Mouse (Mus musculus) MEL (cell line): Measurements from ENCODE around the gene Sh2b2. TPM values are rescaled to one million over a fixed set of nuclear protein-coding genes. Genes with fewer than 3 reads are reported as not detected.
A peak's percentile ranks its signal among the peaks of the same experiment; 100 is the strongest.

Experiments used
- DNase-seq: peaks from one replicate; pipeline ENCODE4 v3.0.0; 2011; ENCODE audit warnings: low read depth, low spot score
- H3K27ac ChIP-seq: 2 replicates; pipeline ENCODE4 v1.5.1; 2012; ENCODE audit warnings: low read depth, mild to moderate bottlenecking, control low read depth, low read length, moderate library complexity; ENCODE audit not compliant: control insufficient read depth
- H3K27me3 ChIP-seq, 2 experiments: fragments of 150-350 bp in 1 of 2; sonication (generic) in 1 of 2; 2 replicates each; pipeline ENCODE4 v1.6.1; 2012; ENCODE audit warnings: low read length in 2 of 2, mild to moderate bottlenecking in 2 of 2, improper control_type of control experiment in 1 of 2, moderate library complexity in 1 of 2; ENCODE audit not compliant: insufficient read depth in 2 of 2, control insufficient read depth in 1 of 2
- H3K36me3 ChIP-seq, 2 experiments: 2 replicates each; pipeline ENCODE4 v1.6.1; 2012 to 2014; ENCODE audit warnings: low read length in 2 of 2, improper control_type of control experiment in 1 of 2, inconsistent platforms in 1 of 2, mild to moderate bottlenecking in 1 of 2; ENCODE audit not compliant: insufficient read depth in 2 of 2, control insufficient read depth in 1 of 2
- H3K4me1 ChIP-seq, 2 experiments: fragments of 150-350 bp in 1 of 2; sonication (generic) in 1 of 2; 2 replicates each; pipeline ENCODE4 v1.6.1; 2012; ENCODE audit warnings: low read length in 2 of 2, improper control_type of control experiment in 1 of 2, mild to moderate bottlenecking in 1 of 2; ENCODE audit not compliant: insufficient read depth in 2 of 2, control insufficient read depth in 1 of 2
- H3K4me3 ChIP-seq, 2 experiments: fragments of 150-350 bp in 1 of 2; sonication (generic) in 1 of 2; 2 replicates each; pipeline ENCODE4 v1.5.1; 2012; ENCODE audit warnings: low read depth in 2 of 2, low read length in 2 of 2, mild to moderate bottlenecking in 2 of 2, moderate library complexity in 2 of 2, control low read depth in 1 of 2, improper control_type of control experiment in 1 of 2; ENCODE audit not compliant: control insufficient read depth in 1 of 2, insufficient read depth in 1 of 2
- H3K79me2 ChIP-seq: 2 replicates; pipeline ENCODE4 v1.6.1; 2012; ENCODE audit warnings: mild to moderate bottlenecking, low read length, moderate library complexity; ENCODE audit not compliant: control insufficient read depth, poor library complexity, insufficient read depth
- H3K9ac ChIP-seq: 2 replicates; pipeline ENCODE4 v1.6.1; 2012; ENCODE audit warnings: low read depth, mild to moderate bottlenecking, control low read depth, low read length, moderate library complexity; ENCODE audit not compliant: control insufficient read depth, poor library complexity, severe bottlenecking
- H3K9me3 ChIP-seq: fragments of 150-350 bp; sonication (generic); replicated peaks from 2 replicates; pipeline ENCODE4 v1.6.1; 2012; ENCODE audit warnings: mild to moderate bottlenecking, low read length, improper control_type of control experiment, moderate library complexity; ENCODE audit not compliant: insufficient read depth
- BHLHE40 ChIP-seq: IDR thresholded peaks from 2 replicates; pipeline ENCODE4 v1.6.1; 2012; ENCODE audit warnings: low read depth, mild to moderate bottlenecking, inconsistent platforms, low read length, improper control_type of control experiment, borderline replicate concordance
- CHD2 ChIP-seq: IDR thresholded peaks from 2 replicates; pipeline ENCODE4 v1.6.1; 2011; ENCODE audit warnings: low read length, improper control_type of control experiment
- CTCF ChIP-seq, 3 experiments: IDR thresholded peaks in 2 of 3; conservative IDR thresholded peaks in 1 of 3; 2 replicates each; pipeline ENCODE4 v1.5.1; 2011 to 2012; ENCODE audit warnings: low read length in 3 of 3, low read depth in 2 of 3, mild to moderate bottlenecking in 2 of 3, improper control_type of control experiment in 1 of 3, inconsistent platforms in 1 of 3, mixed read lengths in 1 of 3, moderate library complexity in 1 of 3; ENCODE audit not compliant: control insufficient read depth in 1 of 3, insufficient read depth in 1 of 3, poor library complexity in 1 of 3, severe bottlenecking in 1 of 3
- ELF1 ChIP-seq: IDR thresholded peaks from 2 replicates; pipeline ENCODE4 v1.6.1; 2014; ENCODE audit warnings: low read depth, mild to moderate bottlenecking, inconsistent platforms, low read length, improper control_type of control experiment, moderate library complexity
- EP300 ChIP-seq, 2 experiments: IDR thresholded peaks; 2 replicates each; pipeline ENCODE4 v1.6.1; 2011; ENCODE audit warnings: improper control_type of control experiment in 2 of 2, low read length in 2 of 2, low read depth in 1 of 2, mild to moderate bottlenecking in 1 of 2
- ETS1 ChIP-seq: IDR thresholded peaks from 2 replicates; pipeline ENCODE4 v1.6.1; 2012; ENCODE audit warnings: low read depth, mild to moderate bottlenecking, inconsistent platforms, low read length, improper control_type of control experiment, moderate library complexity
- GABPA ChIP-seq: IDR thresholded peaks from 2 replicates; pipeline ENCODE4 v1.6.1; 2012; ENCODE audit warnings: low read depth, mild to moderate bottlenecking, inconsistent platforms, low read length, improper control_type of control experiment, moderate library complexity
- GATA1 ChIP-seq: IDR thresholded peaks from 2 replicates; pipeline ENCODE4 v1.6.1; 2011; ENCODE audit warnings: low read depth, low read length, improper control_type of control experiment
- MAFK ChIP-seq: IDR thresholded peaks from 2 replicates; pipeline ENCODE4 v1.6.1; 2011; ENCODE audit warnings: low read depth, mild to moderate bottlenecking, low read length, improper control_type of control experiment, borderline replicate concordance
- MAX ChIP-seq: IDR thresholded peaks from 2 replicates; pipeline ENCODE4 v1.6.1; 2011; ENCODE audit warnings: low read length, improper control_type of control experiment
- MAZ ChIP-seq: IDR thresholded peaks from 2 replicates; pipeline ENCODE4 v1.6.1; 2012; ENCODE audit warnings: low read depth, mild to moderate bottlenecking, inconsistent platforms, low read length, improper control_type of control experiment
- MEF2A ChIP-seq: IDR thresholded peaks from 2 replicates; pipeline ENCODE4 v1.6.1; 2014; ENCODE audit warnings: low read depth, mild to moderate bottlenecking, inconsistent platforms, low read length, improper control_type of control experiment; ENCODE audit not compliant: poor library complexity, insufficient replicate concordance, severe bottlenecking; ENCODE audit errors: extremely low read depth
- MXI1 ChIP-seq: IDR thresholded peaks from 2 replicates; pipeline ENCODE4 v1.6.1; 2011; ENCODE audit warnings: mild to moderate bottlenecking, low read depth, low read length, improper control_type of control experiment
- MYC ChIP-seq: IDR thresholded peaks from 2 replicates; pipeline ENCODE4 v1.6.1; 2011; ENCODE audit warnings: low read depth, mild to moderate bottlenecking, low read length, improper control_type of control experiment, moderate library complexity
- NRF1 ChIP-seq: IDR thresholded peaks from 2 replicates; pipeline ENCODE4 v1.6.1; 2014; ENCODE audit warnings: low read depth, mild to moderate bottlenecking, inconsistent platforms, low read length, improper control_type of control experiment, moderate library complexity; ENCODE audit not compliant: poor library complexity, insufficient read depth, severe bottlenecking
- POLR2AphosphoS2 ChIP-seq: IDR thresholded peaks from 2 replicates; pipeline ENCODE4 v1.6.1; 2011; ENCODE audit warnings: low read length, improper control_type of control experiment
- POLR2AphosphoS5 ChIP-seq: IDR thresholded peaks from 2 replicates; pipeline ENCODE4 v1.6.1; 2012; ENCODE audit warnings: low read depth, borderline replicate concordance, mild to moderate bottlenecking, inconsistent platforms, low read length, moderate library complexity, mixed read lengths
- RAD21 ChIP-seq: IDR thresholded peaks from 2 replicates; pipeline ENCODE4 v1.6.1; 2011; ENCODE audit warnings: mild to moderate bottlenecking, low read depth, low read length, improper control_type of control experiment
- RCOR1 ChIP-seq: IDR thresholded peaks from 2 replicates; pipeline ENCODE4 v1.6.1; 2012; ENCODE audit warnings: low read depth, mild to moderate bottlenecking, inconsistent platforms, low read length, improper control_type of control experiment
- SIN3A ChIP-seq: IDR thresholded peaks from 2 replicates; pipeline ENCODE4 v1.6.1; 2012; ENCODE audit warnings: low read length, improper control_type of control experiment, inconsistent platforms
- SMC3 ChIP-seq: IDR thresholded peaks from 2 replicates; pipeline ENCODE4 v1.6.1; 2011; ENCODE audit warnings: low read depth, low read length, improper control_type of control experiment
- TAL1 ChIP-seq: IDR thresholded peaks from 2 replicates; pipeline ENCODE4 v1.6.1; 2012; ENCODE audit warnings: mild to moderate bottlenecking, inconsistent platforms, low read length, moderate library complexity, mixed read lengths
- TBP ChIP-seq: IDR thresholded peaks from 2 replicates; pipeline ENCODE4 v1.8.0; 2011; ENCODE audit warnings: low read depth, low read length, improper control_type of control experiment
- TCF12 ChIP-seq: IDR thresholded peaks from 2 replicates; pipeline ENCODE4 v1.6.1; 2014; ENCODE audit warnings: low read depth, mild to moderate bottlenecking, inconsistent platforms, low read length, improper control_type of control experiment, moderate library complexity
- UBTF ChIP-seq: IDR thresholded peaks from 2 replicates; pipeline ENCODE4 v1.6.1; 2012; ENCODE audit warnings: low read depth, mild to moderate bottlenecking, inconsistent platforms, low read length, improper control_type of control experiment, moderate library complexity, borderline replicate concordance; ENCODE audit not compliant: insufficient read depth
- USF1 ChIP-seq: IDR thresholded peaks from 2 replicates; pipeline ENCODE4 v1.6.1; 2014; ENCODE audit warnings: low read depth, mild to moderate bottlenecking, inconsistent platforms, low read length, improper control_type of control experiment, moderate library complexity
- ZC3H11A ChIP-seq: IDR thresholded peaks from 2 replicates; pipeline ENCODE4 v1.6.1; 2012; ENCODE audit warnings: low read depth, mild to moderate bottlenecking, inconsistent platforms, low read length, improper control_type of control experiment
- ZMIZ1 ChIP-seq: IDR thresholded peaks from 2 replicates; pipeline ENCODE4 v1.6.1; 2012; ENCODE audit warnings: low read depth, mild to moderate bottlenecking, inconsistent platforms, low read length, improper control_type of control experiment, moderate library complexity
- ZNF384 ChIP-seq: IDR thresholded peaks from 2 replicates; pipeline ENCODE4 v1.6.1; 2012; ENCODE audit warnings: low read depth, mild to moderate bottlenecking, inconsistent platforms, low read length, improper control_type of control experiment
- polyA plus RNA-seq, 2 experiments: library from polyadenylated mRNA; stranded (reverse) in 1 of 2; unstranded in 1 of 2; fragments of >175 nt in 1 of 2; fragments of >200 nt in 1 of 2; gene quantifications; 2 replicates each; pipeline versions ENCODE4 v1.2.1 to v1.2.4; 2012; ENCODE audit warnings: low replicate concordance in 2 of 2, low read depth in 1 of 2; ENCODE audit not compliant: insufficient read length in 2 of 2, insufficient read depth in 1 of 2, missing spikeins in 1 of 2
- total RNA-seq: library from RNA; depleted of rRNA; stranded (reverse); fragments of 300-350 nt; gene quantifications from 2 replicates; pipeline ENCODE4 v1.2.3, GENCODE M21; 2012

Gene Sh2b2
- total and polyA plus RNA-seq, 3 experiments: 0.07 TPM; not detected in 2

DNA sequence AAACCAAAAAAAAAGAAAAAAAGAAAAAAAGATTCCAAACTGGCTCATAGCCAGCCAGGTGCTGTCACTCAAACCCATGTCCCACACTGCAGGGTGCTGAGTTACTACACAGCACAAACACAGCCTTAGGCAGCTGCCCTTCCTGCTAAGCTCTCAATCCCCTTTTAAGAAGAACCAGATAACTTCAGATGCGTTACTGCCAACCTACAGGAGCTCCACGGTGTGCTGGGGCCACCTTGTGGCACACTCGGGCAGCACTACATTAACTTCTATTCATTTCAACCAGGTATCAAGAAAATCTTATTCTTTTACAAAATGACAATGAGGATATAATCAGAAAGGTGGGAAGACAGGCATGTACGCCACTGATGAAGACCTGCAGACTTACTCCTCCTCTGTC is 59.6 kb downstream of the Sh2b2 start (continued):
- TF ChIP-seq ELF1 (no peak), CHD2 (no peak)

DNA sequence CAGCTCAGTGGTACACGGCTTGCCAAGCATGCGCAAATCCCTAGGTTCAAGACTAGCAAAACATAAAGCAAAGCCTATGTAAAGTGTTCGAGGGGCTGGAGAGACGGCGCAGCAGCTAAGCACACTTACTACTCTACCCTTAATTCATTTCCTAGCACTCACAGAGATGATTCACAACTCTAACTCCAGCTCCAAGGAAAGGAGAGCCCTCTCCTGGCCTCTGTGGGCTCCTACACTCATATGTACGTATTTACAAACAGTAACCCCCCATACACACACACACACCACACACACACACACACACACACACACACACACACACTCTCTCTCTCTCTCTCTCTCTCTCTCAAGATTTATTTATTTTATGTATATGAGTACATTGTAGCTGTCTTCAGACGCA is 62.6 kb downstream of the Sh2b2 start:
- Histone ChIP-seq H3K27ac (peak overlapping the region; percentile 91), H3K4me1 (peaks cover 13 to 28% of the 10 kb centered on the region in 2 experiments), H3K9me3 (no peaks in the 10 kb centered on the region), H3K9ac (no peak overlapping the region), H3K79me2 (no peaks in the 10 kb centered on the region), H3K36me3 (peaks cover 5 to 22% of the 10 kb centered on the region in 2 experiments; a peak in 3 of 4 replicates), H3K4me3 (no peak overlapping the region), H3K27me3 (no peaks in the 10 kb centered on the region)
- DNase-seq: peak; percentile 51
- TF ChIP-seq SMC3 (peak; percentile 40), MAZ (no peak), ETS1 (0 out of 2 replicates have a peak, but pooled peaks have one; percentile 10), CHD2 (no peak), ELF1 (no peak), ZMIZ1 (no peak), EP300 (IDR thresholded peaks at IDR 0.05; ENCODE audit: low read depth in 1 of 2, low read length in 2 of 2) (no peak), ZC3H11A (peak; percentile 23; the same call in 1 of the 2 replicates), RCOR1 (no peak), MEF2A (no peak), CTCF (IDR thresholded peaks at IDR 0.05 in 2 of 3, conservative IDR thresholded peaks at IDR 0.05 in 1 of 3; ENCODE audit: control insufficient read depth in 1 of 3, insufficient read depth in 1 of 3, low read depth in 2 of 3, low read length in 3 of 3, poor library complexity in 1 of 3, severe bottlenecking in 1 of 3) (peak; percentile 22 to 51 (median 27); a peak in 3 of 6 replicates), RAD21 (peak; percentile 41), MXI1 (0 out of 2 replicates have a peak, but pooled peaks have one; percentile 9), USF1 (no peak), UBTF (no peak), SIN3A (0 out of 2 replicates have a peak, but pooled peaks have one; percentile 24)

DNA sequence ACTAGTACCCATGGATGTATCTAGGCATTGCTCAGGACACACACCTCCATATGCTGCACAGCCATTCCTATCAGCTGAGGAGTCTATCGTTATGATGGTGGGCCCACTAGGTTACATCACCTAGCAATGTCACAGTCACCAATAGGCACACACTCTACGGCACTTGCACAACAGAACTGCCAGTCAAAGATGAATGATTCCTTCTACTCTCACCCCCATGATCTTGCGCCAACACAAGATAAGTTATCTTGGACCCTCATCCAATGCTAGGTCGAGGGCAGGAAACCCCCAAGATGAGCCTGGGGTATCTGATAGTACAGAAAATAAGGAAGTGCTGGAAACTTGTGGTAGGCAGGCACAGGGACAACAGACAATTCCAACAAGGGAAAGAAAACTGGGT is 63.5 kb downstream of the Sh2b2 start:
- peak; percentile 77 for DNase-seq
- peaks cover 11 to 28% of the 10 kb centered on the region in 2 experiments for H3K4me1 ChIP-seq
- no peak overlapping the region for H3K4me3 ChIP-seq
- no peaks in the 10 kb centered on the region for H3K9me3 ChIP-seq
- no peaks in the 10 kb centered on the region for H3K27me3 ChIP-seq
- H3K36me3 ChIP-seq: peaks cover 5 to 21% of the 10 kb centered on the region in 2 experiments; a peak in 3 of 4 replicates
- no peak overlapping the region for H3K9ac ChIP-seq
- H3K79me2 ChIP-seq: no peaks in the 10 kb centered on the region
- peak overlapping the region; percentile 91 for H3K27ac ChIP-seq
- TF ChIP-seq SIN3A: peak; percentile 77
- peak; percentile 96 for TF ChIP-seq GATA1
- TF ChIP-seq ZNF384: no peak
- TF ChIP-seq MAX: no peak
- no peak for TF ChIP-seq MAFK
- no peak for TF ChIP-seq GABPA
- TF ChIP-seq TAL1: peak; percentile 83
- no peak for TF ChIP-seq SMC3
- TF ChIP-seq ZC3H11A: no peak
- peak; percentile 75; the same call in 1 of the 2 replicates for TF ChIP-seq RCOR1
- peak; percentile 51; the same call in 1 of the 2 replicates for TF ChIP-seq MAZ
- 0 out of 2 replicates have a peak, but pooled peaks have one; percentile 43 for TF ChIP-seq BHLHE40
- TF ChIP-seq NRF1: no peak
- TF ChIP-seq TCF12: peak; percentile 97
- TF ChIP-seq USF1: no peak
- no peak for TF ChIP-seq ZMIZ1
- no peak for TF ChIP-seq RAD21
- TF ChIP-seq TBP: no peak
- no peak for TF ChIP-seq POLR2AphosphoS2
- TF ChIP-seq MYC: no peak
- TF ChIP-seq POLR2AphosphoS5: no peak
